Mouse (Mus musculus): ENCODE results near the gene F2r.

GRCm38 (mm10) chr13:95623042-95623441, 4.8 kb upstream of the F2r start:
- no peak for TF ChIP-seq CTCF (IDR thresholded peaks at IDR 0.05; ENCODE audit: low read depth)
- no peak for TF ChIP-seq EP300 (IDR thresholded peaks at IDR 0.05; ENCODE audit: low read depth)

All from liver, embryonic 14.5 days (tissue).